Mouse (Mus musculus) monocyte, adult 2 months (primary cell): Measurements from ENCODE around the gene Tmprss11a.

ENCODE experiments used
- DNase-seq, 2 experiments: peaks; one replicate each; pipeline ENCODE4 v3.0.0; 2022; ENCODE audit warnings: low spot score in 2 of 2, low read depth in 1 of 2

Tmprss11a gene

DNA sequence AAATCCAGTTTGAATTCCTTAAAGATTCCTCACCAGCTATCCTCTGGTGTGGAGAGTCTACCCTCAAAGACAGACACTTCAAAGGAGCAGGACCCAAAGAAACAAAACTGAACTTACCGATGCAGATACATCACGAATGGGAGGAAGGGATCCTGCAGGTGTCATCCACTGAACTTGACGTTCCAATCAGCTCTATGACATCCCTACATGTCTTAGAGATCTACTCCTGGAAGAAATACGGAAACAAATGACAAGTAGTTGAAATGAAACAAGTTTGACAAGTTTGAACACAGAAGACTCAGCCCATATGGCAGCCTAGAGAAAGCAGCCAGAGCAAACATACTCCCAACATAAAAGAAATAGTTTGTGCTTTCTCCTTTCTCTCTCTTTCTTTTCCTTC is at the start of gene Tmprss11a:
Gene Tmprss11a, minus strand, starts transcription at position 101 of the 400 bp plus-strand sequence.
- DNase-seq, result no peak

DNA sequence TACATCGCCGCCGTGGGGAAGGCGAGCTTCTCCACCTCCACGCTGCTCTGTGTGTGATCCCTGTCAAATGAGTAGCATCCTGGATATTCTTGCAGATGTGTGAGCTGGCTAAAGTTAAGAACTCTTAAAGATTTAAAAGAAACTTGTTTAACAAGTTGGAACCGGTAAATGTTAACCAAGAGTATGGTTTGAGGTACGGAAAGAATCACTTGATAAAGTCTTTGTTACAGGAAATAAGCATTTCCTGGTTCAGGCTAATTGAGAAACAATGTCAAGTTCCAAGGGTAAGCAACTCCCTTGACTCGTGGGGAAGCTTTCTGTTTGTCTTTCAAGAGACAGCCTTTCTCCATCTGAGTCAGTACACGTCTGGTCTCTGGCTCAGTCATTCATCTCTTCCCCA is 49.7 kb upstream of the Tmprss11a start, which contains the start of gene Tmprss11g:
Gene Tmprss11g, minus strand, starts transcription at position 101 of the 400 bp plus-strand sequence.
- no peak for DNase-seq

DNA sequence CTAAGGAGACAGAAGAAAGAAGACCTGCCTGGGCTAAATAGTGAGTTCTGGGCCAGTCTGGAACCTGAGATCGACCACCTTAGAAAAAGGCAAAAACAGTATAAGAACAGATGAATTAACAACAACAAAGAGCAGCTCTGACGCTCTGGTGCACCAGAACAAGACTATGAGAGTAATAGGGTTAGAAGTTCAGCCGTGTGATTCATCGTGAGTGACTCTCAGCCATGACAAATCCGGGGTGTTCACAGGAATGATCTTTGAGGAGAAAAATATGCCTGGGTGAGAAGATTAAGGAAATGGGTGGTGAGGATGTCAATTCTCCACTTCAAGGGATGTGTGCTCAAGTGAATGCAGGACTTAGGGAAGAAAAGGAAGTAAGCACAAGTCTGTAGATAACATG is 42.7 kb upstream of the Tmprss11a start:
- no peak for DNase-seq

DNA sequence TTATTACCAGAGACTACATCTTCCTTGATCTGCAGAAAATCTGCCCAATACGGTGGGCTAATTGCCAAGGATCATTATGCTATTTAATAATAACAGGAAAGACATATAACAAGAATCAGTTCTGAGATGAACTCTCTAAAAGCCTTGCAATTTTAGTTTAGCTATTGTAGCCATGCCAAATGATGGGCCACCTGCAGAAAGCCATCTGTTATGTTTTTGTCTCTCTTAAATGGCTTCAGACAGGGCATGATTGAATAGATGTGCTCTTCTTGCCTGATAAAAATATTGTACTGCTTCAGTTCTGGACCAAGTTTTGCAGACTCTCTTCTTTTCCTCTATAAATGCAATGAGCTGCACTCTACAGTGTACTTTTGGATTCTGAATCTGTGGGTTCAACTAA is 24.7 kb upstream of the Tmprss11a start:
- no peak for DNase-seq

DNA sequence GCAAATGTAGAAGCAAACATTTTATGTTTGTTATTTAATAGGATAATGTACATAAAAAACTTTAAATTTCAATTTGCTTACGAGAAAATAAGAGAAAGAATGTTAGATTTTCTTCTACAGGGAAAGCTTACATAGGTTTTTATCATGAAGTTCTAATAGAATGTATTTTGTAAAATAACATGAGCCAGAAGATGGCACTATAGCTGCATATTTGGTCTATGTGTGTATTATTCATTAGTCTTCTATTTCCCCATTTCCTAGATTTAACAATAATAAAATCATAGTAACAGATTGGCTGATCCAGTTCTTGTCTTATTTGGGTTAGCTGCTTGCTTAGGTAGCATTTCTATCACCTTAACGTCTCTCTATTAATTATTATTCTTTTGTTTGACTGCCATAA is 13.8 kb upstream of the Tmprss11a start:
- no peak for DNase-seq

DNA sequence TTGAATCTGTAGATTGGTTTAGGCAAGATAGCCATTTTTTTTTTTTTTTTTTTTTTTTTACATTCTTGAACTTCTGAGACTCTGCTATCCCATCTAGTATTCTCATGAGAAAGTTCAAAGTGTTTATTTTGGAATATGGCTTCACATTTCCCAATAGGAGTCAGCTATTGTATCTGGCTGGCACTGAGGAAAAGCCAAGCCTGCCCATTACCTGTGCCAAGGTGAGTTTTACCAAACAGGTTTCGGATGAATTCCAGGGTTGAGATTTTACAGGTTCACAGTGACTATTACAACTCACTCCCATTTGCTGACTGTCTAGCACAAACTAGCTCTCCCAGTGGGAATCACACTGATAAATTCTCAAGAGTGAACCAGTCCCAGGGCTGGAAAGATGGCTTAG is 13.2 kb upstream of the Tmprss11a start:
- DNase-seq, result no peak

DNA sequence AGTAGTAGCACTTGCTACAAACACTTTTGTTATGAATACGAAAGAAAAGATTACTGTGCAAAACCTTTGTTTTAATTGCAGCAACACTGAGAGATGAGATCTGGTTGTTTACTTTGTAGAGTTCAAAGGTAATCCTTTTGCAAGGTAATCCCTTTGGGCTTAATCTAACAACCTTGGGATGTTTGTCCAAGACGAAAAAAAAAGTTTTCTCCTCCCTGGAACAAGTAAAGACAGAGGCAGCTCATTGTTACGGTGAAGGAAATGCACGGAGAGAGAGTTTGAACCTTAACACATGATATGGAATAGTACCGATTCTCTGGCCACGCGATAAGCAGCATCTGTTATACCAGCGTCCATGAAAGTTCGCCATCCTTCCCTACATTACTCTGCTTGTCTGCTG is 5.1 kb upstream of the Tmprss11a start:
- no peak for DNase-seq

DNA sequence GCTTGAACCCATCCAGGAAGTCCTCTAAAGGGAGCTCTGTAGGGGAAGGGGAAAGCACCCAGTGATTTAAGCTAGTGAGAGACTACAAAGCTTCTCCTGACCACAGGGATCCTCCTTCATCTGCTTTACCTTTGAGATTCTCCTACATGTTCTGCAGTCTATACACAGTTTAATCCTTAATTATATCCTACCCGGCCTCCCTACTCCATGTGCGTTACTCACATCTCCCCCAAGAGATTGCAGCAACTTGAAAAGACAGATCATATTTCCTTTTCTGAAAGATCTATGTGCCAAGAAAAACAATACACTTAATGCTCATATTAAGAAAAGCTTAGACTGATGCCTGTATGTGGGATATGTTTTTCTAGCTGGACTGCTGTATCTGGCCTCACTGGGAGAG is 29.5 kb downstream of the Tmprss11a start:
- no peak for DNase-seq

DNA sequence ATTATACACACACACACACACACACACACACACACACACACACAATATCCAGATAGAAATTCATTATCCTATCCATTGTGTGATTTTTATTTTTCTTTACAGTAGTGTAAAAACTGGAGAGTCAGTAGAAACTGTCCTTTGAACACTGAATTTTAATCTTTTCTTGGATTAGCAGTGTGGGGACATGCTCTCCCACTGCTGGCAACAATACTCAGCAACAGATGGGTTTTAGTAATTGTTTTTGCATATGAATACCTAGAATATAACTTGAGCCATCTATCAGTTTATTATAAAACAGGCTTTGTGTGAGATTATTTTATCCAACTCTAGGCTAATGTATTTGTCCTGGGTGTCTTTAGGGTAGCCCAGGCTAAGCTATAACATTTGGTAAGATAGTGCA is 30.2 kb downstream of the Tmprss11a start:
- no peak for DNase-seq

DNA sequence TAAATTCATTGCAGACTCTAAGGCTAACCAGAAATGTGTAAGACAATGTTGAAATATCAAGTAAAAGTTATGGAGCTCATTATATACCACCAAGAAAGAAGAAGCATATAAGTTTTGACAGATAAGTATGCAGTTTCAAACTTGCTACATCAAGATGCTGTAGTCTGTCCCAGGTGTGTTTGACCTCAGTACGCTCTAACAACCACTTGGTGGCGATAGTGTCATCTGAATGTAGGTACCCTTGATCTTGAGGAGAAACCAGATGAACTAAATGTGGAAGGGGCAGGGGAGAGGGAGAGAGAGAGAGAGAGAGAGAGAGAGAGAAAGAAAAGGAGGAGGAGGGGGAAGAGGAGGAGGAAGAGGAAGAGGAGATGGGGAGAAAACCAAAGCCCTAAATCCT is 36.1 kb downstream of the Tmprss11a start:
- no peak for DNase-seq

DNA sequence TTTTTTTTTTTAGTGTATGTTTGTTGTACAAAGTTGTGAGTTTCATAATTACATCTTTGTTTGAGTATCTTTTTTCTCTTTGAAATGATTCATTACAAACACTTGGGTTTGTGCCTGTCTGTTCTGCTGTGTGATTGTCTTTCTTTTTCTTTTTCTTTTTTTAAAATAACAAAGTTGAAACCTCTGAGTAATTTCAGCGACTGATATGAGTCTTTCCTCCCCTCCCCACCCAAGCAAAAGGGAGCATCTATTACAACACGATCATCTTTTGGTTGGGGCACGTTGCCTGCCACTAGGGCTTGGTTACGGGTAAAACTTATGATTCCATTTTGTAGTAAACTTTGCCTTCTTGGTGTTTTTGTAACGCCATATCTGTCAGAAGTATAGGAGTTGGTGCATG is 37.7 kb downstream of the Tmprss11a start:
- no peak for DNase-seq

DNA sequence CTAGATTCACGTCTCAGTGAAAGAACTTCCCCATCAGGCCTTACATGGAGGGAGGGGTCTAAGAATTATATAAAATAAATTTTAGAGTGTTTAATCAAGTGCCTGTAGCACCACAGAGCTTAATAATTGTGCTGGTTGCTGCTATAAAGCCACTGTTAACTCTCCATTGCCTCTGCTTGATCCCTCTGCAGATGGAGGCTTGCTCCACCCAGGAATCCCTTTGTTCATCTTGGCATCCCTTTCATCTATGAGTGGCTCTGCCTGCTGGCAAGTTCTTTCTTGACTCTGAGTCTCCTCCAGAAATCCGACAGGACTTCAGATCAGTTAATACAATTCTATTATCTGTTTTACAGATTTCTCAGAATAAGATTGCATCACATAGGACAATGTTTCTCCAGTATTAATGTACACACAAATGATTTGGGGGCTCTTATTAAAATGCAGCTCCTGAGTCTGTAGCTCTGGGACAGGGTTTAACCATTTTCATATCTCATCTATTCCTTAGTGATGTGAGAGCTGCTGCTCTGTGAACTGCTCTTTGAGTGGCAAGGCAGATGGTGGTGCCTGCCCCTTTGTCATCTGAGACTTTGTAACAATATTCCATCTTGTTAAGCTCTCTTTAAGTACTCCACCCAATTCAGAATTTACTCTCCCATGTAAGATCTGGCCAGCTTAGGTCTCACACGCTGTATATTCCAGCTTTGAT is 47.3 kb downstream of the Tmprss11a start:
- DNase-seq, result no peak

DNA sequence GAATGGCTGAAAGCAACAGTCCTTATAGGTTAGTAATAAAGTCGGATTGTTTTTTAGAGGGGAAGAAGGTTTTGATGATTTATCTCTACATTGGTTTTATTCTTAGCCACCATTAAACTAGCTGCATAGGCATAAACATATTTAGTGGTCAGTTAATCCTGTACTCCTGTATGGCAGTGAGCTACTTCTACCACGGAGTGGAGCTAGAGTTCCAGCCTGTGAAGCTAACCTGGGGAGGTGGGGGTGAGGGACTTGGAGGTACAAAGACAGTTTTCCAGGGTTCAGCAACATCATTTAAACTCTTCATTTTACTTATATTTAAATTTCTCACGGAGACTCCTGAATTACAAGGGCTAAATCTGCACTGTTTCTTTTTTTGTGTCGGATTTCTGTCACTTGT is 49.3 kb downstream of the Tmprss11a start:
- no peak for DNase-seq

DNA sequence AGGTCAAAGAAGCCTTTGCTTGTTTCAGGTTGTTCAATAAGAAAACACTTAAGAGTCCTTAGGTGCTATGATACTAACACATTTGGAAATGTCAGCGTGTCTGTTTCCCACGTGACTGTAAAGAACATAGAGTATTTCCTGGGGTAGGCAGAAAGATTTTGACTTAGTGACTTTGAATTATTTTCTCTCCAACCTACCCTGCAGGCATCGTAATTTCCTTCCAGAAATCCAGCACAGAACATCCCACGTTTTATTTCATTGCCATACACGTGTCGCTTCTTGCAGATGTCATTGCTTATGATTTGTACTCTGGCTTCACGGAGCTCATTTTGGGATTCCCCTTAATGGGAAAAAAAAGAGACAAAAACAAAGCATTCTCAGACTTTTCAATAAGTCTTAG is 54.5 kb downstream of the Tmprss11a start:
- DNase-seq, result no peak

DNA sequence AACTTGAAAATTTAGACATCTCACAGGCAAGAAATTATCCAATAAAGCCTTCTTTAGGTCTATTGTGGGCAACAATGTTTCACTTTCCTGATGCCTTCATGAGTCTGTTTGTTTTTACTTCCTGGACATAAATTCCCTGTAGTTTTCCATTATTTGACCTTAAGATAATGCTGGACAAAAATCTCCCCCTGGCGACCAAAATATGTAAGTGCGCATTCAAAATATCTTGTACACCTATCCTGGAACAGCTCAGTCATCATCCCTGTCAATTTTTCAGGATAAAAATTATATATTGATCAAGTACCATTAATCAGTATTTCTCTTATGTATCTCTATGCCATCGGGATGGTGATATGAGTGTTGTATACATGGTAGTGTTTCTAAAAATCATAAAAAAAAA is 58.0 kb downstream of the Tmprss11a start:
- DNase-seq, result no peak

DNA sequence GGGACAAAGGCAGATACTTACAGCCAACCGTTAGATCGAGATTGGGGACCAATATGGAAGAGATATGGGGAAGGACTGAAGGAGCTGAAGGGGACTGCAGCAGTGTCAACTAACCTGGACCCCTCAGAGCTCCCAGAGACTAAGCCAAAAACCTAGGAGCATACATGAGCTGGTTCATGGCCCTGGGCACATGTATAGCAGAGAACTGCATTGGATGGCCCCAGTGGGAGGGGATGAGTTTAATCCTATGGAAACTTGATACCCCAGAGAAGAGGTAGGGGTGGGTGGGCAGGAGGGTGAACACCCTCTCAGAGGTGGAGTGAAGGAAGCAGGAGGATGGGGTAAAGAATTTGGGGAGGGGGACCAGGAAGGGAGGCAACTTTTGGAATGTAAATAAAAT is 60.8 kb downstream of the Tmprss11a start:
- no peak for DNase-seq

DNA sequence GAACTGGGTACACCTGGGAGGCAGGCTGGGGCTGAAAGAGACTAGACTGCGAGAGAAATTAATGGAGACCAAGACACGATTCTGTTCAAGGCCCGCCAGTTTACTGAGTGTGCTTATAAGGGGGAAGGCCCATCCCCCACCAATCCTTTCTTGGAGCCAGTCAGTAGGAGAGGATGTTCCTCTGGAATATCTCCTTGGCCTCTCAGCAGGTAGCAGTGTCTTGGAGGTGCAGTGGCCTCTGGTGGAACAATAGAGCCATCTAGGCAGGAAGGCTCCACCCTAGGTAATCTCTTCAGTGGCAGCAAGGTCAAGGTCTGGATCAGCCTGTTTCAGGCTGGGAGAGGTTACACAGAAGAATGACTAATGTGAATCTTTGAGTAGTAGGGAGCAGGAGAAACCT is 61.6 kb downstream of the Tmprss11a start:
- no peak for DNase-seq

DNA sequence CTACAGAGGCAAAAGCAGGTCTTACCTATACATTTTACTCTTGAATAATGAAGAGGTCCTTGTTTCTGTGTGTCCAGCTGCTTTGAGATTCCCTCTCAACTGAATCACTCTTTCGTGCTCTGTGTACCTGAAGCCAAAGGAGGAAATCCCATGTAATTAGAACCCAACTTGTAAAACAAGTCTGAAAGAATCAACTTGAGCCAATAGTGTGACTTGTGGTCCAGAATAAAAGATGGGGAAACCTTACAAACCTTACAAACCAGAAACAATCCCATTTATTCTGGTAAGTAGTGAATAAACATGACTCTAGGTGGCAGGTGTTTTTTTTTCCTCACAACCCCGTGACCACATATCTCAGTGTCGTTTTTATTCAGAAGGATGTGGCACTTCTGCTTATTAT is 95.5 kb downstream of the Tmprss11a start, which contains the start of gene Tmprss11d:
Gene Tmprss11d, minus strand, starts transcription at position 101 of the 400 bp plus-strand sequence.
- DNase-seq, result no peak
